Mouse (Mus musculus) ES-E14 (cell line): Measurements from ENCODE around the gene Efcab12.

Source experiments
- CHD2 ChIP-seq: IDR thresholded peaks from 2 replicates; pipeline ENCODE4 v1.6.1; 2014; ENCODE audit warnings: mild to moderate bottlenecking, low read depth, low read length, inconsistent platforms
- HCFC1 ChIP-seq: IDR thresholded peaks from 2 replicates; pipeline ENCODE4 v1.6.1; 2012; ENCODE audit warnings: low read length, inconsistent platforms, borderline replicate concordance; ENCODE audit not compliant: insufficient read depth
- ZNF384 ChIP-seq: IDR thresholded peaks from 2 replicates; pipeline ENCODE4 v1.6.1; 2012; ENCODE audit warnings: low read depth, low read length, inconsistent platforms

DNA sequence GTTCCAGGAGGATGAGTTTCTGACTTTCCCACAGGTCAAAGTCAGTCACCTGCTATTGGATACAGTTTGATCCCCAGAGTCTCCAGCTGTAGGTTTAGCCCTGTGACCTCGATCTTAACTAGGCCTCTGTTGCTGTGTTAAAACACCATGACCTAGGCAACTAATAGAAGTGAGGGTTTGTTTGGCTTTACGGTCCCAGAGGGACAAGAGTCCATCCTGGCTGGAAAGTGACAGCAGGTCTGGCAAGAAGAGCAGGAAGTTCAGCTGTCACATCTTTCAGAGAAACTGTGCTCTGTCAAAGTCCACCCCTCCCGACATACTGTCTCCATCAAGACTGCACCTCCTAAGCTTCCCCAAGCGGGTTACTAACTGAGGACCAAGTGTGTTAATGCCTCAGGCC is 67.4 kb downstream of the Efcab12 start:
- TF ChIP-seq CHD2 (no peak), HCFC1 (no peak), ZNF384 (no peak)
